Mouse (Mus musculus) splenic B cell, adult 2 months (primary cell): ENCODE data around the gene Cyp2d10.
"Not testable (repeated sequence)": the region's sequence is repeated elsewhere in the genome, so short reads cannot be mapped to it uniquely, and the experiment has no call there.

Source experiments
- DNase-seq: peaks from one replicate; pipeline ENCODE4 v3.0.0-alpha.2; 2011; ENCODE audit warnings: low read depth, low spot score
- H3K27me3 ChIP-seq: 2 replicates; pipeline ENCODE4 v1.6.1; 2012; ENCODE audit warnings: mild to moderate bottlenecking, low read length, moderate library complexity, mixed read lengths; ENCODE audit not compliant: control insufficient read depth, poor library complexity, insufficient read depth, severe bottlenecking
- H3K36me3 ChIP-seq: 2 replicates; pipeline ENCODE4 v1.6.1; 2012; ENCODE audit warnings: mild to moderate bottlenecking, low read length, moderate library complexity, mixed read lengths; ENCODE audit not compliant: control insufficient read depth, poor library complexity, insufficient read depth, severe bottlenecking

The Cyp2d10 gene

DNA sequence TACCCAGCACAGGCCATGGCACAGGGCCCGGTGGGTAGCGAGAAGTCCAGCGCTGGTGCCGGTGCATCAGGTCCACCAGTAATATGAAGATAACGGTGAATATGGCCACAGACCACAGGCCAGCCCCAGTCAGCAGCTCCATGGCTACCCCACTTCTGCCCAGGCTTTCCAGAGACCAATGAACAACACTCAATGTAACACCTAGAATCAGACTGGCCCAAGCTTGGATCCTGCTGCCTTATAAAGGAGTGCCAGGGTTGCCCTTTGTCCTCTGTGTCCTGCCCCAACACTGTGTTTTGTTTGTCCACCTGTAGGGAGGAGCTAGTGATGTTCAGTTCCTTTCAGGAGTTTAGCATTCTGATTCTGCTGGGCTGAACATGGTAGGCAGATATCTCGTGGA is at the start of gene Cyp2d10:
Gene Cyp2d10, minus strand, starts transcription at position 215 of the 400 bp plus-strand sequence.
- Histone ChIP-seq H3K27me3 (no peaks in the 10 kb centered on the region), H3K36me3 (no peaks in the 10 kb centered on the region)
- no peak for DNase-seq

DNA sequence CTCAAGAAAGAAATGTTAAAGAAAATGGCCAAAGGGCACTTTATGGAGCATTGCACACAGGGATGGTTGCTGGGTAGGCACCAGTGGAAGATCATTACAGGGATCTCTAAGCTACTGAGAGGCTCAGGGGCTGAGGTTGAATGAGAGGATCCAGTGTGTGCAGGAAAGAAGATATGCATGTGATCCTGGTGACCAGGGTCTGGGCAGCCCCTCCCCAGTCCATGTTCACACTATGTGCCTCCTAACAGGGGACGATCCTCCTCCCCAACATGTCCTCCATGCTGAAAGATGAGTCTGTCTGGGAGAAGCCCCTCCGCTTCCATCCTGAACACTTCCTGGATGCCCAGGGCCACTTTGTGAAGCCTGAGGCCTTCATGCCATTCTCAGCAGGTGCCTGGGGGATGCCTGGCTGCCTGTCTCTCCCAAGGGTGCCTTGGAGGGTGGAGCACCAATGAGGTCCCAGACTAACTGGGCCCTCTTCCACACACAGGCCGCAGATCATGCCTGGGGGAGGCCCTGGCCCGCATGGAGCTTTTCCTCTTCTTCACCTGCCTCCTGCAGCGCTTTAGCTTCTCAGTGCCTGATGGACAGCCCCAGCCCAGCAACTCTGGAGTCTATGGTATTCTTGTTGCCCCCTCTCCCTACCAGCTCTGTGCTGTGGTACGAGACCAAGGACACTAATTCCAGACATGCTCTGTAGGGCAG is 49.2 kb upstream of the Cyp2d10 start:
- DNase-seq, H3K36me3 ChIP-seq, H3K27me3 ChIP-seq: not testable (repeated sequence)

DNA sequence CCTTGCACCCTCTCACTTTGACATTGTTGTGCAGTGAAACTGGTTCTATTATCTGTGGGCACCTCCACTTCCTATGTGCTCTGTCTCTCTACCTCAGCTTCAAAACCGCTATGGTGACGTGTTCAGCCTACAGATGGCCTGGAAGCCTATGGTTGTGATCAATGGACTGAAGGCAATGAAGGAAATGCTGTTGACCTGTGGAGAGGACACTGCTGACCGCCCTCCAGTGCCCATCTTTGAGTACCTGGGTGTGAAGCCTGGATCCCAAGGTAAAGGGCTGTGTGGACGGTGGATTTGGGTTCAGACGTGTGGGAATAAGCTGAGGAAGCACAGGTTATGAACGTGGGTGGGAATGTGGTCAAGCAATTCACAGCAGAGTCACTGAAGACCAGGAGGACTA is 46.5 kb upstream of the Cyp2d10 start:
- DNase-seq, H3K27me3 ChIP-seq, H3K36me3 ChIP-seq: not testable (repeated sequence)

DNA sequence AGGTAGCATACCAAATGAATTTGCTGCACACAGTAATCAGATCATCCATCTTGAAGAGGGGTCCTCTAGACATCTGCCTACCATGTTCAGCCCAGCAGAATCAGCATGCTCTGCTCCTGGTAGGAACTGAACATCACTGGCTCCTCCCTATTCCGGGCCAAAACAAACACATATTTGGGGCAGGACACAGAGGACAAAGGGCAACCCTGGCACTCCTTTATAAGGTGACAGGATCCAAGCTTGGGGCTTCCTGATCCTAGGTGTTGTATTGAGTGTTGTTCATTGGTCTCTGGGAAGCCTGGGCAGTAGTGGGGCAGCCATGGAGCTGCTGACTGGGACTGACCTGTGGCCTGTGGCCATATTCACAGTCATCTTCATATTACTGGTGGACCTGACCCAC is 45.1 kb upstream of the Cyp2d10 start:
- not testable (repeated sequence) for H3K27me3 ChIP-seq, DNase-seq, H3K36me3 ChIP-seq

DNA sequence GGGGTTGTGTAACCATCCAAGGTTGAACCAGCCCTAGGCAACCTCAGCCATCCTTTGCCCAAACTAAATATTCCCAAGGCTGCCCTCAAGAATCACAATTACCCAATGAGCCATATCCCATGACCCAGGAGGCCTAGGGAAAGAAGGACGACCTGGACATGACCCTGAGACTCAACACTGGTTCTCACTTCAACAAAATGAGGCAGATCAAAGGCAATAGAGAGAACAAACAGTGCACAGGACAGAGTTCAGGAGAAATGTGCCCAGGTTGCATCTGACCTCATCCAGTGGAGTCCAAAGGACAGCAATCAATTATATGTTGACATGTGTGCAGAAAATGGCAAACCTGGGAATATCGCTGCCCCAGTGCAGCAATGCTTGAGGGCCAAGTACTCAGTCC is 43.0 kb upstream of the Cyp2d10 start:
- DNase-seq: not testable (repeated sequence)

DNA sequence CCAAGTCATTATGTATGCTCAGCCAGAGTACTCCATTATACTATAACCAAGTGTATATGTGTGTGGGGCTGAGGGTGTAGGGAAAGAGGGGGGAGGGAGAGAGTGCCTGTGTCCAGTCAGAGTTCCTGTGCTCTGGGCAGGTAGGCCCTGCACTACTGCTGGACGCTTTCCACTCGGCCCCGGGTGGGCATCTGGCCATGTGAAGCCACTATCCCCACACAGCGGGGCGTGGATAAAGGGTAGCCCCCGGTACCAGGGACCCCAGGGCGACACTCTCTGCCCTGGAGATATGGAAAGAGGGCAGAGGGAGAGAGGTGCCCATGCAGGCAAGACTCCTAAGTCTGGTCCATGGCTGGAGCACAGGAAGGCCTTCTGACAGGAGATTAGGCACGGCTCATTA is 38.2 kb upstream of the Cyp2d10 start:
- no peaks in the 10 kb centered on the region for H3K27me3 ChIP-seq
- no peak for DNase-seq
- no peaks in the 10 kb centered on the region for H3K36me3 ChIP-seq

More for the DNA sequence above, 43.0 kb upstream of the Cyp2d10 start:
- not testable (repeated sequence) for H3K36me3 ChIP-seq, H3K27me3 ChIP-seq

DNA sequence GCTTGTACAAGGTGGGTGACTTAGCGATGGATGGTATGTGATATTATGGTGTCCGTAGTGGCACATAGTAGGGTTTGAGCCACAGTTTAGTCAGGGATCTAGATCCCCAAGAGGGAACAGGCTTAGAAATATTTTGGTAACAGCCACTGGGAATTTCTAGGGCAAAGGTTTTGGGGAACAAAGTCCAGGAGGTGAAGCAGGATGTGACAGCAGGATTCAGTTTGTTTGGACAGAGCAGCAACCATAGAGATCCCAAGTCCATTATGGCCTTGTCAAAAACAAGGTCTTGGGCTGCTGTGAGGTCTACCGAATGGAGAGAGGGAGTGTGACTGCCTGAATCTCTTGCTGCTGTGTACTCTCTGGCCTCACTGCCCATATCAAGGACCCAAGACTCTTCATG is 36.7 kb upstream of the Cyp2d10 start:
- no peak for DNase-seq
- no peaks in the 10 kb centered on the region for H3K27me3 ChIP-seq

DNA sequence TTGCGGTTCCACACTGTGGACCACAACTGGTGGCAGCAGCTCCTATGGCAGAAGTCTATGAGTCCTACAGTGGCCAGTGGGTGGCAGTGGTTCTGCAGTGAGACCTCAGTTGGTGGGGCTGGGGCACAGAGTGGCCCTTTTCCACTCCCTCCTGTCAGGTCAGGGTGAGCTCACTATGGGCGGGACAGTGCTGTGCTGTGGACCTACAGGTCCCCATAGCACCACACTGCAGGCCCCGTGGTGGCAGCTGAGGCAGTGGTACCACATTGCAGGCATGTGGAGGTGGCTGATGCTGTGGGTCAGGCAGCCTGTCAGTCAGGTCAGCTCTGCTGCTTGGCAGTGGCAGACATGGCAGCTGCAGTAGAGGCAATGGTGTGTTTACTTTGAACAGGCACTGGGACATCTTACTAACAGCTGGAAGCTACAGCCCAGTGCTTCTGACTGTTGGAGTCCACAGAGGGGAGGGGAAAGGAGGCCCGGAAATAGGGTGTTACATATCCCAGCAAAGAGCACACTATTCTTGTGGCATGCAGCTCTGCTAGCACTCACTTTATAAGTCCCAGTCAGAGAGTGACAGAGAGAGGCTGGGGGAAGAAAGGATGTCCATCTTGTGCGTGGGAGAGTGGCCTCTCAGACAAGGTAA is 31.1 kb upstream of the Cyp2d10 start:
- Histone ChIP-seq H3K27me3 (no peaks in the 10 kb centered on the region), H3K36me3 (no peaks in the 10 kb centered on the region)
- no peak for DNase-seq

More for the DNA sequence above, 36.7 kb upstream of the Cyp2d10 start:
- H3K36me3 ChIP-seq: no peaks in the 10 kb centered on the region

DNA sequence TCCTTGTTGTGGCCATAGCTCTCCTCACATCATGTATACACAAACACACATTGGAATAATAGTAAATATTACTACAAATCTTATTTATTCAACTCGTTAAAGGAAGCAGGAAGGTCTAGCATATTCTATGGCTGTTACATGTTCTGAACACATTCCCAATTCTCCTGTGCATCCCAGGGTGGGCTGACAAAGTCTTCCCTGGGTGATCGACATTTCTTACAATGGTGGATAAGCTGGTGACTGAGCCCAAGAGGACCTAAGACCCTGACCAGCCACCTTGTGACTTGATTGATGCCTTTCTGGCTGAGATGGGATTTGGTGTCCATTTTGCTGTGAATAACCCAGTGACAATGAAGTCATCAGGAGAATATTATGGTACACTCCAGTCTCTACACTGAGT is 28.6 kb upstream of the Cyp2d10 start:
- no peaks in the 10 kb centered on the region for H3K27me3 ChIP-seq
- no peaks in the 10 kb centered on the region for H3K36me3 ChIP-seq
- DNase-seq: no peak

DNA sequence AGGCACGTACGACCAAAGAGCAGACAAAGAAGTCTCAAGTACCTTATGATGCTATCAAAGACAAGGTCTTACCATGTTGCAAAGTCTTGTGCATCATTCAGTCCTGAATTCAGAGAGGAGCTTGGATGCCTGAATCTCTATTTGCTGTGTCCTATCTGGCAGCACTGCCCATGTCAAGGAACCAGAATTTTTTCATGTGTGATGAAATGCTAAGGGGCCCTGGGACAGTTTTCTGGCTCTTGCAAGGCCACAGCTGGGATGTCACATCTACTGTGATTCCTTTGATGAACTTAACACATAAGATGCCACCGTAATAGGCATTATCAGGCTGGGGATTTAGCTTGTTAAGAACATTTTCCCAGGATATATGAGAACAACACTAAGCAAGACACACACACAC is 28.0 kb upstream of the Cyp2d10 start:
- Histone ChIP-seq H3K27me3 (no peaks in the 10 kb centered on the region), H3K36me3 (no peaks in the 10 kb centered on the region)
- no peak for DNase-seq

DNA sequence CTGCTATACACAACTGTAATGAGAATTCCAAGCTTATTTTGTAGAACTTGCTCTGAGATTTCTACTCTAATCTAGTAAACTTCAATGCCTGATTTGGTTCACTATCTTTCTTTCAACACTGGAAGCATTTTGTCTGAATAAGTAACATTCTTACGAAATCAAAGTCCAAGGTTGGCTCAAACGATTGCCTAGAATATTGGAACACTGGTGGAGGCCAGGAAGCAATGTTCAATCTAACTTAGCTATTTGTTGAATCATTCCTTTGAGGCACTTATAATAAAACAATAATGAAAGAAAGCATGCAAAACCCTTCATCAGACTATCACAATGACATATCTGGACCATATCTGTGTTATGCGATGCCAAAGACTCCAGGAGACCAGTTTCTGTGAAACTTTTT is 27.5 kb upstream of the Cyp2d10 start:
- H3K27me3 ChIP-seq: no peaks in the 10 kb centered on the region
- no peaks in the 10 kb centered on the region for H3K36me3 ChIP-seq
- no peak for DNase-seq

DNA sequence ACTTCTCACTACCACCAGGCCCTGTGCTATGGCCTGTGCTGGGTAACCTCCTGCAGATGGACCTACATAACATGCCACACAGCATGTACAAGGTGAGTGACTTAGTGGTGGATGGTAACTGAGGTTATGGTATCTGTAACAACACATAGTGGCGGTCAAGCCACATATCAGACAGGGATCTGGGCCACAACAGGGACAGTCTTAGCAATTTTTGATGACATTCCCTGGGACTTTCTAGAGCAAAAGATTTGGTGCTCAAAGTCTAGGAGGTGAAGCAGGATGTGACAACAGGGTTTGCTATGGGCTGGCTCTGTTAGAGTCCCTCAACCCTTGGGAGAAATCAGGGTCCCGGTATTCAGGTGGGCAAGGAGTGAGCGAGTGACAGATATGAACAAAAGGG is 26.6 kb upstream of the Cyp2d10 start:
- no peak for DNase-seq
- Histone ChIP-seq H3K27me3 (no peaks in the 10 kb centered on the region), H3K36me3 (no peaks in the 10 kb centered on the region)

DNA sequence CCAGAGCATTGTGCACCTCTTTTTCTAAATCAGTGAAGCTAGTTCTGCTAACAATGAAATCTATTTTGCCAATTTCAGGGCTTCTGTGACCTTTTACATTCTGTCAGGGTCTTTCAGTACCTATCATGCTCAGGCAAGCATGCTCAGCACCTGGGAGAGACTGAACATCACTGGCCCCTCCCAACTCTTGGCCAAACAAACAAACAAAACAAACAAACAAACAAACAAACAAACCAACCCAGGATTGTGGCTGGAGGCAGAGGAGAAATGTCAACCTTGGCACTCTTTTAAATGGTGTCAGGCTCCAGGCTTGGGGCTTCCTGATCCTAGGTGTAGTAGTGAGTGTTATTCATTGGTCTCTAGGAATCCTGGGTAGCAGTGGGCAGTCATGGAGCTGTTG is 26.1 kb upstream of the Cyp2d10 start, which contains the start of gene Cyp2d9:
Gene Cyp2d9, plus strand, starts transcription at position 301 of the 400 bp plus-strand sequence.
- Histone ChIP-seq H3K36me3 (no peaks in the 10 kb centered on the region), H3K27me3 (no peaks in the 10 kb centered on the region)
- no peak for DNase-seq

DNA sequence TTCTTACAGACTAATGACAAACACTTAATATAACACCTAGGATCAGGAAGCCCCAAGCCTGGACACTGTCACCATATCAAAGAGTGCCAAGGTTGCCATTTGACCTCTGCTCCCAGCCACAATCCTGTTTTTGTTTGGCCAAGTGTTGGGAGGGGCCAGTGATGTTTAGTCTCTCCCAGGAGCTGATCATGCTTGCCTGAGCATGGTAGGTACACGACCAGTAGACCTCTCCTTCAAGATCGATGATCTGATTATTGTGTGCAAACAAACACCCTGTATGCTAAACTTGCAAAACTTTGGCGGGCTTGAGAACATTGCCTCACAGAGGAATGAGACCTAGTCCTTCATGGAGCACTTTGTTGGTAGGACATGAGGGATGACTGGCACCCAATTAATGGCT is 16.5 kb upstream of the Cyp2d10 start:
- no peaks in the 10 kb centered on the region for H3K36me3 ChIP-seq
- no peak for DNase-seq
- H3K27me3 ChIP-seq: no peaks in the 10 kb centered on the region; the same call in 1 of the 2 replicates

DNA sequence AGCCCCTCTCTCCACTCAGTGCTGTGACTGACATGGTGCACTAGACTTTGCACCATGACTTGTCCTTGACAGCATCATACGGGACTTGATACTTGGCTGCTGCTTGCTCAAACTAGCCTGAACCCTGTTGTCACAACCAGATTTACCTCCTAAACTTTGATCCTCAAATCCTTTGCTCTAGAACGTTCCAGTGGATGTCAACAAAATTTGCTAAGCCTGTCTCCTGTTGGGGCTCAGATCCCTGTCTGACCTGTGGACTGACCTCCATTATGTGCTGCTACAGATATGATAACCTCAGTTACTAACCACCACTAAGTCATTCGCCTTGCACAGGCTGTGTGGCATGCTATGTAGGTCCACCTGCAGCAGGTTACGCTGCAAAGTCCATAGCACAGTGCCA is 15.9 kb upstream of the Cyp2d10 start:
- no peaks in the 10 kb centered on the region for H3K36me3 ChIP-seq
- DNase-seq: no peak
- no peaks in the 10 kb centered on the region; the same call in 1 of the 2 replicates for H3K27me3 ChIP-seq
